Mouse (Mus musculus): ENCODE results near the gene Ankzf1. TPM values are rescaled to one million over a fixed set of nuclear protein-coding genes. Genes with fewer than 3 reads are reported as not detected.

The Ankzf1 gene
- polyA plus RNA-seq (2015; fragmentation: Nextera tagmentation; extraction: Ambion mirVana) = 26.3 and 26.5 TPM in 2 replicates

DNA sequence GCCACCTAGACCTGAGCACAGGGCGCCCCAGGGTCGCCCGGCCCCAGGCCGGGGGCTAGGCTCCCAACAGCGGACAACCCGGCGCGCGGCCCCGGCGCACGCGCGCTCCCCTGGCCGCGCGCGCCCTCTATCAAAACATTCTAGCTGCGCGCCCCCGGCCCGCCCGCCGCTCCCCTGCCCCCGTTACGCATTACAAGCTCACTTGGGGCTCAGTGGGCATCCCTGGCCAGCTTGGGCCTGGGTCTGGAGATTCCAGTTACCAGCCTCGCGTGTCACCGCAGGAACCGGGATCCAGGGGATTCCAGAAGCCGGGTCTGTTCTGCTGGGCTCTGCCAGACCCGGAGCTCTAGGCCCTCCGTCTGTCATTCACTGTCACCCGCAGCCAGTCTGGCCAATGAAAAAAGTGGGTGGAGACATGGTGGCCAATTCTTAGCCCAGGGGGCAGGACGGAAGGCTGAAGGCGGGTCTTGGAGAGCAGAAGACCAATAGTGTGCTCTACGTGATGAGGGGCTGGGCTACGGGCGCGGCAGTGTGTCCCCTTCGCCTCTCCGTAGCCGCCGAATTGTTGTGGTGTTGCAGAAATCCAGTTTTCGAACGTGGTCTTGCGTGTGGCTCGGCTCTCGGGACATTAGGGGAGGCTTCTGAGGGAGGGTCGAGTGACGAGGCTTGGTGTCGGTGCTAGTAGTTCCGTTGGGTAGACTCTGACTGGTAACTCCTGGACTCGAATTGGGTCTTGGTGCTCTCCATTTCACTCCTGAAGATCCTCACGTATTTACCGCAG, at the start of gene Ankzf1, which contains the start of gene Atg9a:
Ankzf1 (plus strand) TSS at position 530 of the 781 bp plus-strand sequence.
Atg9a (minus strand) TSS at position 575 of the 781 bp plus-strand sequence.
- peaks cover 17% of the 10 kb centered on the region for H3K4me1 ChIP-seq (ENCODE audit: control insufficient read depth, insufficient read depth, low read length)
- H3K27me3 ChIP-seq (ENCODE audit: control insufficient read depth, insufficient read depth, low read length) = no peaks in the 10 kb centered on the region
- no peaks in the 10 kb centered on the region for H3K9me3 ChIP-seq (replicated peaks; ENCODE audit: control insufficient read depth, low read length)
- under 1% methylated on average over 56 of the region's 56 CpGs for WGBS
- 0 out of 2 replicates have a peak, but pooled peaks cover 4% of the 10 kb centered on the region for H3K36me3 ChIP-seq (ENCODE audit: control insufficient read depth, insufficient read depth, low read length)
- H3K4me2 ChIP-seq (ENCODE audit: low read depth, low read length) = peak within 1 kb of the TSS; percentile 90
- H3K4me3 ChIP-seq (replicated peaks; ENCODE audit: low read length) = peak within 1 kb of the TSS; percentile 92
- peak within 1 kb of the TSS; percentile 97 for H3K27ac ChIP-seq (ENCODE audit: low read length)
- H3K9ac ChIP-seq (ENCODE audit: low read length) = peak within 1 kb of the TSS; percentile 96
- peak; percentile 100 for ATAC-seq (ENCODE audit: insufficient read depth, low FRiP score)

DNA sequence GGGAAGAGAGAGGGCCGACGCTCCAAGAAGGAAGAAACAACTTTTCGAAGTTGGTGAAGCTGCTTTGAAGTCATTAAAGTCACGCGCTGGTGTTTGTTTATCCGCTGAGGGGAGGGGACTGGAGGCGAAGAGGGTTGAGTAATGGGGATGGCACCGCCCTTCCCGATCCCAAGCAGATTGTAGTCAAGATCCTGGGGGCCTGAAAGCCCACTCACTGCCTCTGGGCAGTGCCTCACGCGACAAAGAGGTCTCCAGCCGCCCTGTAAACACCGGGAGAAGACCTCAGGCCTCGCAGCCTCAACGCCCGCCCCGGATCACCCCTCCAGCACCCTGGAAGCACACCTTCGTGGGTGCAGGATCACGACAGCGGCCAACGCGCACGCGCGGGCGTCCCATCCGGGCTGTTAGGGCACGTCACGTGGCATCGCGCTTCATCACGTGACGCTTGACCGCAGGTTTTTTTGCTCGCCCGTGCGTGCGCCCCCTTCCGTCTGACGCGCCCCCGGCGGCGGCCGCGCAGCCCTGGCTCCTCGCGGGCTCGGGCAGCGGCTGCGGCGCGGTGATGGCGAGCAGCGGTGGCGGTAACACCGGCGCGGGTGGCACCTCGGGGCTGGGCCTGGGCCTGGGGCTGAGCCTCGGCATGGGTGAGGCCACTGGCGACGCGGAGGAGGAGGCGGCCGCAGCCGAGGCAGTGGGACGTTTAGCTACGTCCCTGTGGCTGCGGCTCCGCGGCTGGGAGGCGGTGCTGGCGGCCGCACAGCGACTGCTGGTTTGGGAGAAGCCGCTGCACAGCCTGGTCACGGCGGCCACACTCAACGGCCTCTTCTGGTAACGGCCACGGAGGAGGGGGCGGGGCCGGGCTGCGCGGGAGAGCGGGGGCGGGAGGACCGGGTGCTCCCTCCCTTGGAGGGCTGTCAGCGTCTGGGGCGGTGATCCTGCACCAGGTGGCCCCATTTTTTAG, 49.4 kb upstream of the Ankzf1 start, which contains the start of the genes Cnppd1 and Retreg2:
Cnppd1 (minus strand) TSS at position 411 of the 961 bp plus-strand sequence.
Retreg2 (plus strand) TSS at position 478 of the 961 bp plus-strand sequence.
- Histone ChIP-seq H3K36me3 (ENCODE audit: control insufficient read depth, insufficient read depth, low read length) (peaks cover 25% of the 10 kb centered on the region; the same call in 1 of the 2 replicates), H3K9me3 (replicated peaks; ENCODE audit: control insufficient read depth, low read length) (no peaks in the 10 kb centered on the region), H3K4me1 (ENCODE audit: control insufficient read depth, insufficient read depth, low read length) (peaks cover 21% of the 10 kb centered on the region), H3K4me2 (ENCODE audit: low read depth, low read length) (peak within 1 kb of the TSS; percentile 78), H3K9ac (ENCODE audit: low read length) (peak within 1 kb of the TSS; percentile 97), H3K4me3 (replicated peaks; ENCODE audit: low read length) (peak within 1 kb of the TSS; percentile 96), H3K27me3 (ENCODE audit: control insufficient read depth, insufficient read depth, low read length) (no peaks in the 10 kb centered on the region), H3K27ac (ENCODE audit: low read length) (peak within 1 kb of the TSS; percentile 98)
- ATAC-seq (ENCODE audit: insufficient read depth, low FRiP score) = peak; percentile 93
- 1% methylated on average over 91 of the region's 91 CpGs for WGBS

DNA sequence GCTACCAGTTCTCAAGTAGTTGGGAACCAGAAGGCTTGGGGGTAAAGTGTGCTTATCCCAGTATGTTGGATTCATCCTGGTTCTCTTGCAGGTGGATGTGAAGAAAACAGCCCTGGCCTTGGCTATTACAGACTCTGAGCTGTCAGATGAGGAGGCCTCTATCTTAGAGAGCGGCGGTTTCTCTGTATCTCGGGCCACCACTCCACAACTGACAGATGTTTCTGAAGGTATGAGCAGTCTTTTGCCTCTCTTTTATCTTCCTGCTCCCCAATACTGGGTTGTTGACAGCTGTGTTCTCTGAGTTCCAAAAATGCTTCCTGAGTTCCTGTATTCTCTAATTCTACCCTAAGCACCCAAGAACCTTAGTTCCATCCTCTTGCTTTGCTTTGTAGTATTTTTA, 46.4 kb upstream of the Ankzf1 start:
- H3K4me2 ChIP-seq (ENCODE audit: low read depth, low read length) = no peak overlapping the region
- no peak for ATAC-seq (ENCODE audit: insufficient read depth, low FRiP score)
- no peak overlapping the region for H3K9ac ChIP-seq (ENCODE audit: low read length)
- H3K27me3 ChIP-seq (ENCODE audit: control insufficient read depth, insufficient read depth, low read length) = no peaks in the 10 kb centered on the region
- peaks cover 14% of the 10 kb centered on the region for H3K4me1 ChIP-seq (ENCODE audit: control insufficient read depth, insufficient read depth, low read length)
- H3K4me3 ChIP-seq (replicated peaks; ENCODE audit: low read length) = no peak overlapping the region
- 94% methylated on average over 3 of the region's 3 CpGs for WGBS
- H3K9me3 ChIP-seq (replicated peaks; ENCODE audit: control insufficient read depth, low read length) = no peaks in the 10 kb centered on the region
- no peak overlapping the region for H3K27ac ChIP-seq (ENCODE audit: low read length)
- peaks cover 20% of the 10 kb centered on the region; the same call in 1 of the 2 replicates for H3K36me3 ChIP-seq (ENCODE audit: control insufficient read depth, insufficient read depth, low read length)

DNA sequence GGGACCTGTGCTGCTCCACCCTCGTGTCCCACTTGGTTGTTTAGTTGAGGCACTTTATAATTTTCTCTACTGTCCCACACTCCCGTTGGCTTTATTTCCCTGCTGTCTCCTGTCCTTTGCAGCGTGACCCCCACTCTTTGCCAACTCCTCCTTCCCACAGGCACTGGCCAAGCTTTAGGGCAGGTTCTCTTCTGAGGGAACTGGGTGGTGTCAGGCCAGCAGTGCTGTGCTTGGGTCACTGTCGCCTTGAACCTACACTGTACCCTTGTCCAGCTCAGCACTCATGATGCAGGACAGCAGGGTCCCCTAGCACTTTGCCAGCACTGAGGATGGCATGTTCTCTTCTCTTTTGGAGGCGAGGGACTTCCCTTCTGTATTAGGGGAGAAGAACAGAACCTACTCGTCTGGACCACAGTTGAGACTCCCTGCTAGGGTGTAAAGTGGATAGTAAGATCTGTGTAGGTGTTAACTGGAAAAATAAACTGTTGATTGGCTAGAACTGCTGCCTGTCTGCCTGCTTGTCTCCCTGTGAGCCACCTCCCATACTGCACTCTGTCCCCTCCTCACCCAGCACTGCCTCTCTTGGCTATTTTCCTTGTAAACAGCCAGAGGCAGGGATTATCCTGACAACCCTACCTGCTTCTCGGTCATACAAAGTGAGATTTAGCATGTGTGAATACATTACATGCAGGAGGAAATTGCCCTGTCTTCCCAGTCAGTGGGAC, 44.4 kb upstream of the Ankzf1 start:
- Histone ChIP-seq H3K4me3 (replicated peaks; ENCODE audit: low read length) (no peak overlapping the region), H3K9ac (ENCODE audit: low read length) (peak overlapping the region; percentile 24; the same call in 1 of the 2 replicates), H3K9me3 (replicated peaks; ENCODE audit: control insufficient read depth, low read length) (no peaks in the 10 kb centered on the region), H3K4me2 (ENCODE audit: low read depth, low read length) (no peak overlapping the region), H3K4me1 (ENCODE audit: control insufficient read depth, insufficient read depth, low read length) (peaks cover 9% of the 10 kb centered on the region), H3K27me3 (ENCODE audit: control insufficient read depth, insufficient read depth, low read length) (no peaks in the 10 kb centered on the region), H3K27ac (ENCODE audit: low read length) (no peak overlapping the region), H3K36me3 (ENCODE audit: control insufficient read depth, insufficient read depth, low read length) (peaks cover 20% of the 10 kb centered on the region; the same call in 1 of the 2 replicates)
- 78% methylated on average over 7 of the region's 7 CpGs for WGBS
- ATAC-seq (ENCODE audit: insufficient read depth, low FRiP score) = no peak

DNA sequence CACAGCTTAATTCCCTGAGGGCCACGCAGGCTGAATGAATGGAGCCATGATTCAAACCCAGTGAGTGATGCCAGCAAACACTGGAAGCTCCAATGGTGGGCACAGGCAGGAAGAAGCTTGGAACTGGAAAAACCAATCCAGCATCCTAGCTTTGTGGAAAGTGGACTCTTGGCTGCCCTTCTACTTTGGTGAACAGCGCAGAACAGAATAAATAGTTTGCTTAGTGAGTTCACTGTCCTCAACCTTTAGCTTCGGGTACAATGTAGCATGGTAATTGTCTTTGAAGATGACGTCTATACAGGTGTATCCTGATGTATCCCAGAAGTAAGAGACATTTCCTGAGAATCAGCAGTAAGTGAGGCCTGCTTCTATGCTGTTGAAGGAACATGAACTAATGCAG, 43.2 kb upstream of the Ankzf1 start:
- Histone ChIP-seq H3K9me3 (replicated peaks; ENCODE audit: control insufficient read depth, low read length) (no peaks in the 10 kb centered on the region), H3K4me1 (ENCODE audit: control insufficient read depth, insufficient read depth, low read length) (peaks cover 6% of the 10 kb centered on the region), H3K4me3 (replicated peaks; ENCODE audit: low read length) (no peak overlapping the region), H3K27ac (ENCODE audit: low read length) (no peak overlapping the region), H3K4me2 (ENCODE audit: low read depth, low read length) (no peak overlapping the region), H3K36me3 (ENCODE audit: control insufficient read depth, insufficient read depth, low read length) (peaks cover 20% of the 10 kb centered on the region; the same call in 1 of the 2 replicates), H3K9ac (ENCODE audit: low read length) (no peak overlapping the region), H3K27me3 (ENCODE audit: control insufficient read depth, insufficient read depth, low read length) (no peaks in the 10 kb centered on the region)
- 90% methylated on average over 4 of the region's 4 CpGs for WGBS
- no peak for ATAC-seq (ENCODE audit: insufficient read depth, low FRiP score)

DNA sequence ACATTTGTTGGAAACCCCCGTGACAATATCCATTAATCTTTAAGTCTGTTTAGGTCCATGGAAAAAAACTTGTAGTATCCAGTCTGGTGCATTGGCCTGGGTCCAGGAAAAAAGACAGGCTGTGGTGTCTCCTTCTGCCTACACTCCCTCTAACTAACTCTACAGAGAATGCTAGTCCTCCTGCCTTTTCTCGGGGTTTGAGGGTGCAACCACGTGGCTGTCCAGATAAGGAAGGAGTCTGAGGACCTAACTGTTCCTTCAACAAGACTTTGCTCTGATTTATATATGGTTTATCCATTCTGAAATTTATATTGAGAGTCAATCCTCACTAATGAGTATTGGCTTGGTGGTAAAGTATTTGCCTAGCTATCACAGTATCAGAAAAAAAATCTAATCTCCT, 36.1 kb upstream of the Ankzf1 start:
- Histone ChIP-seq H3K9me3 (replicated peaks; ENCODE audit: control insufficient read depth, low read length) (no peaks in the 10 kb centered on the region), H3K27me3 (ENCODE audit: control insufficient read depth, insufficient read depth, low read length) (no peaks in the 10 kb centered on the region), H3K4me2 (ENCODE audit: low read depth, low read length) (no peak overlapping the region), H3K9ac (ENCODE audit: low read length) (no peak overlapping the region), H3K36me3 (ENCODE audit: control insufficient read depth, insufficient read depth, low read length) (no peaks in the 10 kb centered on the region), H3K27ac (ENCODE audit: low read length) (no peak overlapping the region), H3K4me3 (replicated peaks; ENCODE audit: low read length) (no peak overlapping the region), H3K4me1 (ENCODE audit: control insufficient read depth, insufficient read depth, low read length) (no peaks in the 10 kb centered on the region)
- 35% methylated on average over 3 of the region's 3 CpGs for WGBS
- no peak for ATAC-seq (ENCODE audit: insufficient read depth, low FRiP score)

DNA sequence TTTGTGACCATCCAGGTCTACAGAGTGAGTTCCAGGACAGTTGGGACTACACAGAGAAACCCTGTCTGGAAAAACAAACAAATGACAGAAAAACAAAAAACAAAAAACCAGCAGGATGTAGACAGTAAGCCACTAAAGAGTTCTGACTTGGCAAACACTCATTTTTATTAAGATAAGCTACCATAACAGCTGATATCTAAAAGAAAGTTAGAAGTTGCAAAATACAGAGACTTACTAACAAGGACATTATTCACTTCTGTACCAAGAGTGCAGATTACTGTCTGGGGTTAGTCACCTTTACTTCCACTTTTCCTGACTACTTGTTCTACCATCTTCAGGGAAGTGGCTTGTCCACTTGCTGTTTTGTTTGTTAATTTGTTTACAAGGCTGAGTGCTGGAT, 33.0 kb upstream of the Ankzf1 start:
- no peak for ATAC-seq (ENCODE audit: insufficient read depth, low FRiP score)
- H3K4me2 ChIP-seq (ENCODE audit: low read depth, low read length) = no peak overlapping the region
- no peak overlapping the region for H3K4me3 ChIP-seq (replicated peaks; ENCODE audit: low read length)
- no peaks in the 10 kb centered on the region for H3K9me3 ChIP-seq (replicated peaks; ENCODE audit: control insufficient read depth, low read length)
- no peak overlapping the region for H3K9ac ChIP-seq (ENCODE audit: low read length)
- H3K27ac ChIP-seq (ENCODE audit: low read length) = no peak overlapping the region
- H3K4me1 ChIP-seq (ENCODE audit: control insufficient read depth, insufficient read depth, low read length) = no peaks in the 10 kb centered on the region
- no peaks in the 10 kb centered on the region for H3K27me3 ChIP-seq (ENCODE audit: control insufficient read depth, insufficient read depth, low read length)
- no peaks in the 10 kb centered on the region for H3K36me3 ChIP-seq (ENCODE audit: control insufficient read depth, insufficient read depth, low read length)

DNA sequence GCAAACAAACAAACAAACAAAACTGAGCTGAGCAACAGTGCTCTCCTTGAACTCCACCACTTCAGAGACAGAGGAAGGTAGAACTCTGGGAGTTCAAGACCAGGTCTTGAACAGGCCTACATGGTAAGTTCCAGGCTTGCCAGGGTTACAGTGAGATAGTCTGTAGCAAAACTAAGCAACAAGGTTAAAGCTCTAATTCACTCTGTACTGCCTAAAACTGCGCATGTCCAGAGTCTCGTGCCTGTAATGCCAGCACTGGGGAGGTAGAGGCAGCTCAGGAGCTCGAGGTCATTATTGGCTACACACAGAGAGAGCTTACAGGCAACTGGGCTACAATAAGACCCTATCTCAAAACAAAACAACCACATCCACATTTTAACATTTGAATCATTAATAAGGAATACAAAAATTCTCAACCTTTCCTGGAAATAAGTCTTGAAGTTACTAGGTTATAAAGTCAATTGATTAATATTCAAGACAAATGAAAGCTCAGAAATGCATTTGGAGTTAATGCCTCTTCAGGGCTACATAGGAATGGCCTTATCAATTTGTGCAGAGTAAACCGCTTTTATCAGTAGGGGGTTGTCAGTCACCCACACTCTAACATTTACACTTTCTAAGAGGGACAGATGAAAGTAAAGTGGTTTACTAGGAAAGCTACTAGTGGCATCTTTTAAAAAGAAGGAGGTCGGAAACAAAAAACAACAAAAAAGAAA, 32.3 kb upstream of the Ankzf1 start:
- no peaks in the 10 kb centered on the region for H3K36me3 ChIP-seq (ENCODE audit: control insufficient read depth, insufficient read depth, low read length)

More for the DNA sequence above, 32.3 kb upstream of the Ankzf1 start:
- no peaks in the 10 kb centered on the region for H3K9me3 ChIP-seq (replicated peaks; ENCODE audit: control insufficient read depth, low read length)
- no peaks in the 10 kb centered on the region for H3K4me1 ChIP-seq (ENCODE audit: control insufficient read depth, insufficient read depth, low read length)
- H3K9ac ChIP-seq (ENCODE audit: low read length) = no peak overlapping the region
- H3K27me3 ChIP-seq (ENCODE audit: control insufficient read depth, insufficient read depth, low read length) = no peaks in the 10 kb centered on the region
- H3K4me2 ChIP-seq (ENCODE audit: low read depth, low read length) = no peak overlapping the region
- no peak overlapping the region for H3K27ac ChIP-seq (ENCODE audit: low read length)
- ATAC-seq (ENCODE audit: insufficient read depth, low FRiP score) = no peak
- no peak overlapping the region for H3K4me3 ChIP-seq (replicated peaks; ENCODE audit: low read length)
- 54% methylated on average over 5 of the region's 5 CpGs for WGBS
